Mouse (Mus musculus): ENCODE data around the gene Irak3.
A peak's percentile ranks its signal among the peaks of the same experiment; 100 is the strongest.

The Irak3 gene

DNA sequence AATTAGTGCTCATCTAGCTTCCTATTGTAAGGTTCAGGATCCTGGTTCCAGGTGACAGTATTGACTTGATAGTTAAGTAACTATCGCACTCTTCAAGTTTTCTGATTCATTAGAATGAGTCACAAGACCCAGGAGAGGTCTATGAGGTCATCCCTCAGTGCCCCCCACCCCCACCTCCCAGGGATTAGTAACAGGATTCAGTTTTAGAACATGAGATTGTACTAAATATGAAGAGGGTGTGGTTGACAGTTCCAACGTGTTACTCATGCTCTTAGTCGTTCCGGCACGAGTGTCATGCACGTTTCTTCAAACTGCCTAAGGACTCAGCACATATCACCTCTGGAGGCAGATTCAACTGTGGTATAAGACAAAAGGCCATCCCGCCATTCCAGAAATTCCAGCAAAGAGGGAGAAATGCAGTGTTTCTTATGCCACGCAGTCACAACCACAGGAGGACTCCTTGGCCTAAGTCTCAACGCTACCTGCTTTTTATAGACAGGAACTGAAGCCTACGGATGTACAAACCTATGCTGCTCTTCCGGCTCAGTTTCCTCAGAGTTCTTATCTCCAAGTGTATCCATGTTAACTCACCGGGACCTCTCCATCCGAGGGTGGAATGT, 2.8 kb upstream of the Irak3 start:
- peak; percentile 74 for DNase-seq (ENCODE audit: low read depth, low spot score)

DNA sequence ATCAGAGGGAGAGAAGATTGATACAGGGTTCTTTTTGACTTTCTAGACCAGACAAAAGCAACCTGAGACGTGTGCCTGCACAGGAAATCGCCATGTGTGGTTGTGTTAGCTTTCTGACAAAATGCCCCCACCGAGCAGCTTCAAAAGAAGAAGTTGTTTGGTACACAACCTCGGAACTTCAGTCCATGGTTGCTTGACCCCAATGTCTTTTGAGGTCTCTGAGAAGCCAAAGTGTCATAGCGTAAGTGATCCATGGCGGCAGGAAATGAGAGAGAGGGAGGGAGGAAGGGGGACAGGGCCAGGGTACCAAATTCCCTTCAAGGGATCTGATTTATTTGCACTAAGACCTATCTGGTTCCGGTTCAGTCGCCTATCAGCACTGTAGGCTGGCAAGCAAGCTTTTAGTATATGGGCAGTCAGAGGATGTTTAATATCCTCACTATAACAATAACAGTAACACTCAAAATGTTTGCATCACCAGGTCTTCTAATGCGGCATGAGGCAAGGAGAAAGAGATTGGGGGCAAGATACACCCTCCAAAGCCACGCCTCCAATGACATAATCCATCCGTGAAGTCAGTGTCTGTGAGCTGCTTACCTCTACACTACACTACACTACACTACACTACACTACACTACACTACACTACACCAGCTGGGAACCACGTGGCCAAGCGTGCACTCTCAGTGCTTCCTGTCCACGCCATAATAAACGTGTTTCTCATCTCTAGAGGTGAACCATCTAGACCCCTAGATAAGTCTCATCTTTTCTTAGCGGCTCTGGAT, 729 bp upstream of the Irak3 start:
- DNase-seq (ENCODE audit: low read depth, low spot score), result peak; percentile 42

DNA sequence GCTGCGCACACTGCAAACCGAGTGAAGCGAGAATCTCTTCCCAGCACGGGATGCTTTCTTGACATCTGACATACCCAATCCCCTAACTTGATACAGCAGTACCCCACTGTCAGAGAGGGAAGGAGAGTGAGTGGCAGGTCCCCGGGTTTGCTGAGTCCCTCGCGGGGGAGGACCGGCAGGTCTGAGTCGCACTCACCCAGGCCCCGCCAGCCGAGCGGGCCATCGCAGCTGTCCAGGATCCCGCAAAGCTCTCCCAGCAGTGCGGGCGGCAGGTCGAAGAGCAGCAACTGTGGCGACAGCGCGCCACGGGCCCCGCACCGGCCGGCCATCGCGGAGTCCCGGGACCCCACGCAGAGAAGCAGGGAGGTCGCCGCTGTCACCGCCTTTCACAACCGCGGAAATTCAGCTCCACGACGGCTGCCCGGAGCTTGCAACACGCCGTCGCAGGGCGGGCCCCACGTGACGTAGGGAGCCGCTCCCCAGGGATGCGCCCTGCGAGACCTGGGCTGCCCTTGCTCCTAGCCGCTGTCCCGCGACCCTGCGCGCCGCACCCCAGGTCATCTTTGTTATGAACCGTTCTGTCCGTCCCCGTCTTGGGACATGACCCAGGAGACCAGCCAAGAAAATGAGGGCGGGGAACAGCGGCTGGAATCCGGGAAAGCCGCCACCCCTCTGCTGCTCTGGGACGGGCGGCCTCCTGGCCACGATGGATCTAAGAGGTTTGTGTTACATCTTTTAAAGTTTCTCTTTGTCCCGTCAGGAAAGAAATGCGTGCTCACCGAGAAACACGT, 604 bp downstream of the Irak3 start, which contains the start of gene Tmbim4:
Gene Tmbim4, plus strand, starts transcription at position 460 of the 791 bp plus-strand sequence.
- DNase-seq (ENCODE audit: low read depth, low spot score), result peak; percentile 68

DNA sequence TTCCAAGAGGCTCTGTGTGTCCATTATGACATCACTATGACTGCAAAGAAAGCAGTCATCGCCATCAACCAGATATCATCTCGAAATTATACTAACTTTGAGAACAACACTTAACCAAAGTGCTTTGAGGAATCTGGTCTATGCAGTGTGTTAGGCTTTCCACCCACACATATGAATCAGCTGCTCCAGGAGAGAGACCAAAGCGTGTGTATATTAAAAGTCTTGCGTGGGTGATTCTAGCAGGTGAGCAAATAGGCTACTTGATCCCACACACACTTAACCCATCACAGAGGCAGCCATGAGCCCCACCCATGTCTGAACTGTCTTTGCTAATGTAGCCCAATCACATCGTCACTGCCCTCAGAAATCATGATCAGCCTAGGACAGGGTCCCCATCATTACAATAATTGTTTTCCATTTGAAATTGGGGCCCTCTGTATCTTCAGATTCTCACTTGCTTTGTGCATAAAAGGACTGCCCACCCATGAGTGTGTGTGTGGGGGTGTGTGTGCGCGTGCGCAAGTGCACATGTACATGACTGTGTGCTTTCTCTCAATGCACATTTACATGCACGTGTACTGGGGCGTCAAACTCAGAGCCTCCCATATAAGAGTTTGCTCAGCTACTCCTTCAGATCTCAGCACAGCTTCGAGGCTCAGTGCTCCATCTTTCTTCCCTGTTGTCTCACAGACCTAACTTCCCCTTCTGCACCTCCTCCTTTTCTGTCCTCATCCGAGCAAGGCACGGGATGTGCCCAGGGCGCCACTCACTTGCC, 4.7 kb downstream of the Irak3 start:
- no peak for DNase-seq (ENCODE audit: low read depth, low spot score)

DNA sequence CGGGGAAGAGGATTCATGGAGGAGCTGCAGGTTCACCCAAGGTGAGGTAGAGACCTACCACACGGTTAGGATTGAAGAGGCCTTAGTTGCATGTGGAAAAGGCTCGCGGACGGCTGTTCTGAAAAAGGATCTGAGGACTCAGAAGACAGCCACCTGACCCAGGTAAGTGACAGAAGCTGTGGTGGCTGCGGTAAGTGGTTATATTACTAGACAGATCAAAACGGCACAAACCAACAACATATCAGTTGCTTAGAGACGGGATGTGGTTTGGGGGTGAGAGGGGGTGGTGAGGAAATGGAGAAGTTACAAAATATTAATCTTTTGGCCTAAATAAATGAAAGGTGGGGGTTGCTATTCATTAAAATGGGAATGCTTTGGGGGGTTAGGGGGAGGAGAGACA, 8.7 kb downstream of the Irak3 start:
- DNase-seq (ENCODE audit: low read depth, low spot score), result no peak

DNA sequence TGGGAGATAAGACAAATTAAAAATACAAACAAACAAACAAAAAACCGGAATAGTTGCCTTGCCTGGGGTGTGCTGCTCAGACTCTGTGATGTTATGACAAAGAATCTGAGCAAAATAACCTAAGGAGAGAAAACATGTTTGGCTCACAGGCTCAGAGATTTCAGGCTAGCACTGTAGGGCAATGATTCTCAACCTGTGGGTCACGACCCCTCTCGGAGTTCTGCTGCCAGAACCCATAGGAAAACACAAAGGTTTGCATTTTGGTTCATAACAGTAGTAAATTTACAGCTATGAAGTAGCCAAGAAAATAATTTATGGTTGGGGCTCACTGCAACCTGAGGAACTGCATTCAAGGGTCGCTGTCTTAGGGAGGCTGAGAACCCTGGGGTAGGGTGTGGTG, 9.7 kb downstream of the Irak3 start:
- no peak for DNase-seq (ENCODE audit: low read depth, low spot score)

DNA sequence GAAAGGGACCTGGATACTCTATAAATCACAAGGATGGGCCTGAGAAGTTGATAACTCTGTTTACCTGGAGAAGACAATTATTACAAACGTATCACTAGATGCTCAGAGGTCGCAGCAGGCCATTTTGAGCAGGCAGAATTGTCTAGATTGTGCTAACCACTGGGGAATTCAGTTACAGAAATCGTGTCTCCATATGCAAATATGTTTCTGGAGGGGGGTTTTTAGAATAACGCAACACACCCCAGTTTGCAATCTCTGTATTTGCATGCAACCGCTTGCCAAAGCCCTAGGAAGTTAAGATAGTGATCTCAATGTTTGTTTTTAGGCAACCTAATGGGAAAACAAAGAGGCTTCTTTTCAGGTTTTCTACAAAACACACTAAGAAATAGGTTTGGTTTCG, 10.8 kb downstream of the Irak3 start:
- DNase-seq (ENCODE audit: low read depth, low spot score), result no peak

DNA sequence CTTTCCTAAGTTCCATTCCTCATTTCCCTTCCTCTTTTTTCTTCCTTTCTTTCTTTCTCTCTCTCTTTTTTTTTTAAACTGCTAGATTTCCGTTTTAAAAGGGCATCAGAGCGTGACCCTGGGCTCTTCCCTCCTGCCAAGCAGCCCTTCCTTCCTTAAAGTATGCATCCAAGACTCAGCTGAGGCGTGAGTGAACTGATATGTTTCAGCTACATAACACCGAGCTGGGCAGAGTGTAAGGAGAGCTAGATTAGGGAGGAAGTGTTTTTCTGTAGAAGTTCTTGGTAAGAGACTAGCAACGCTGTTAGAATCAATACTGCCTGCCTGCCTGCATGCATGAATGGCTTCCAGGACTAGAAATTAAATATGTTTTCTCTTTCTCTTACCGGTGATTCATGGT, 12.1 kb downstream of the Irak3 start:
- no peak for DNase-seq (ENCODE audit: low read depth, low spot score)

DNA sequence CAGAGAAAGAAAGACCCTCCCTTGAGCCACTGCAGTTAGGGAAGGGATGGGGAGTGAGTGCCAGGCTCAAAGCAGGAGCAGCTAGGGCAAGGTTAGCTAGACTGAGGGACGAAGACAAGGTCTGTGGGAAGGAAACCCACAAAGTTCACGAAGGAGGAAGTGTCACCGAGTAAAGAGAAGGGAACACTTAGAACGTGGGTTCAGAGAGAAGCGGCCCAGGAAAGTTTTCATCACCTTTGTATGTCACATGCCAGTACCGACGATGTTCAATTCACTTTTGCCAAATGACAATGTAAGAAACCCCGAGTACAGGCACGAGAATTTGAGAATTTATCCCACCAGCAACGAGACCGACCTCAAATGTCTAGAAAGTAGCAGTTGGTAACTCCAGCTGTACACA, 12.7 kb downstream of the Irak3 start:
- no peak for DNase-seq (ENCODE audit: low read depth, low spot score)

DNA sequence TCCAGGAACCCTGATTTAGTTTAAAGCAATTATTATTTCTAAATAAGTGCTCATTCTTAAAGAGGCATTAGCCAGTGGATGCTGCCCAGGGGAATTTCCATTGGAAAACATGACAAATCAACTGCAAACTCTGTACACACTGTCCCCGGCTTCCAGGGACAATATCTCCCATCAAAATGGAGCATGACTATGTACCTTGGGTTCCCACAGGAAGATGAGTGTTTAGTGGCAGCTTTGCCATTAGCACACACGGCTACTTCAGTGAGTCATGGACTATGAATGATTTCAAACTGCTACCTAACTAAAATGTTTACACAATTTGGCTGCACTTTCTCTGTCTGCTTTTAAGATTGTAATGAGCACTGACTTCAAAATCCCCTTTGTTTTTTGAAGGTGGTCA, 13.4 kb downstream of the Irak3 start:
- DNase-seq (ENCODE audit: low read depth, low spot score), result no peak

DNA sequence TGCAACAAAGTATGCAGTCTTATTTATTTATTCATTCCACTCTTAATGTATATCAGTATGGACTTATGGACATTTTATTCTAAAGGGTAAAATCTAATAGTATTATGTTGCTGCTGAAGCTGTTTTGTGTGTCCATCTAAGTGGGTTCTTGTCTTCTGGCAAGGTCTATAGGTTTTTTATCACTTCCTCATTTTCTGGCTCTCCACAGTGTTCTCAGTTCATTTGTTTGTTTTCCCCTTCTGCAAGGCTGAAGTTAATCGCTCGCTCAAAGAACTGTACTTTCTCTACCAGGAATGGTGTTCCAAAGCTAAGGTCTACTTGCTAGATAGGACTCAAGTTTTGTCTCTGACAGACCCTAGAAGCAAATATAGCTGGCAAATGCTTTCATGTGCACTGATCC, 18.6 kb downstream of the Irak3 start:
- no peak for DNase-seq (ENCODE audit: low read depth, low spot score)

DNA sequence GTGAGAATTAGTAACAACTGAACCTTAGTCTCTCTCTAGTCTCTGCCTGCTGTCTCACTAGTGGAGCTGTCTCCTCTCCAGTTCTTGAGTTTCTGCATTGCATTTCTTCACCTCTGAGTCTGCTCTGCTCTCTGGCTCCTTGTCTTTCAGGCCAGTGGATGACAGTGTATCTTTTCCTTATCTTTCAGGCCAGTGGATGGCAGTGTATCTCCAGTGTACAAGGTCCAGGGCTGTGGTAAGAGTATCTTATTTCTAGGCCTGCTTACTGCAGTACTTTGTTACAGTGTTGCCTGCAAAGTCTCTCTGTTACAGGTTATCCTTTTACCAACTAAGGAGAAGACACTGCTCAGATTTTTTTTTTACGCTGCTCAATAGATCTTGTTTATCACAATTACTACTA, 19.0 kb downstream of the Irak3 start:
- DNase-seq (ENCODE audit: low read depth, low spot score), result no peak

DNA sequence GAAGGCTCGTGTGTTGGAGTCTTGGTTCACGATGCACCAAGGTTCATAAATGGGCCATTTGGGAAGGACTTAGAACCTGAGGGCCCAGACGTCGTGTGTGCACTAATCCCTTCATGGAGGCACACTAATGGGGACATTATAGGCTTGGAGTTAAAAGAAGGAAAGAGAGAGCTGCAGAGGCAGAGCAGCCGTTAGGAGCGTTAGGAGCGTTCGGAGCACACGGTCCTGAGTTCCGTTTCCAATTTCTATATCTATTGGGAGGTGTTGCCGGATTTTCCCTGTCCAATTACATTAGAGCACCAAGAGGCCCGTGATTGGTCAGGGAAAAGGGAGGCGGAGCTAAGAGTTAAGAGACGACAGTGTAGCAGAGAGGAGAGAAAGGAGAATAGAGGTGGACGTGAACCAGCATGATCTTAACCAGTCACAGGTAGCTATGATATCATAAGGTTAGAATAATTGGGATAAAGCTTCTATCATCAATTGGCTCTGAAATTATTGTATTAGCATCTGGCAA, 27.7 kb downstream of the Irak3 start:
- peak; percentile 89 for DNase-seq (ENCODE audit: low read depth, low spot score)

DNA sequence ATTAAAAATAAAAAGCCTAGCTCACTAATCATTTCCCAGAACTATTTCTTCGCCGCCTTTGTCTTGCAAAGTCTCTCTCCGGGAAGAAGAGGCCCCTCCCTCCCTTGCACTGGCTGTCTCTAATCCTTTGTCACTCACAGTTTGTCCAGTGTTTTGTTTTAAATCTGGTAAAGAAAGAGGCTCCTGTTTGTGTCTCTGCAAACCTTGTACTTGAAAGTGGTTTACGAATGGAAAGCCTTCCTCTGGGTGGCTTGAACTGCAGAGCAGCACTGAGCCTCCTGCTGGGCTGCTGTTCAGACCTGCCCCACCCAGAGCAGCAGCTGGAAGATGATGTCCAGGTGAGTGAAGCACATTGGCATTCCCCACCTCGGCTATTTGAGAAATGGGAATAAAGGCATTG, 30.6 kb downstream of the Irak3 start:
- peak; percentile 100 for DNase-seq (ENCODE audit: low read depth, low spot score)

DNA sequence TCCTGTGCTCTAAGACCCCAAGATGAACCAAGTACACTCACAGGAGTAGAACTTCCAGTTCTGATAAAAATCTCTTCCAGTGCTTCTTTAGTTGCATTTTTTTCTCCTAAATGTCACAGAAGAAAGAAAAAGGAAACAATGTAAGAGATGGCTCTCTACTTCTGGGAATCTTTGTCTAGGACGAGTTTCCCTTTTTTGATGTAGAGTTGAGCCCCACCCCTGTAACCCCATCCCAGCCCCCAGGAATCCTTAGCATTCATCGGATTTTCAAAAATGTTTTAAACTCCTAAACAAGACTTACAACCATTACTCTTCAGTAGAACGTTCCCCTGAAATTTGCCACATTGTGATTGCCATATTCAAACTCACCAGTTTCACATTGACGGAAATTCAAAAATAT, 31.7 kb downstream of the Irak3 start:
- peak; percentile 68 for DNase-seq (ENCODE audit: low read depth, low spot score)

DNA sequence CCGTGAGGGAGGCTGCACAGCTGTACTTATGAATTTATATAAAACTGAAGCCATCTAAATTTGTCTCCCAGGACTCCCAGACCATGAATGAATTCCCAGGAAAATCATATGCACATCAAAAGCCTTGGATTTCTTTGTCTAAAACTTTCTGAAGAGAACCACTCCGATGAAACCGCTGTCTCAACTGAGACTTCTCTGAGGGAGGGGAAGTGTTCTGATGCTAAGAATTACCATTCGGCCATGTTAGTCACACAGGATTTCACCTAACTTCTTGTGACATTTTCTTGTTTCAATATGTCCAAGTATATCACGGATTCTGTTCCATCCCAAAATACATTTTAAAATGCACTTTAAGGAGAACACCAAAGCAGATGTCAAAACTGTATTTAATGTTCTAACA, 32.1 kb downstream of the Irak3 start:
- peak; percentile 66 for DNase-seq (ENCODE audit: low read depth, low spot score)

DNA sequence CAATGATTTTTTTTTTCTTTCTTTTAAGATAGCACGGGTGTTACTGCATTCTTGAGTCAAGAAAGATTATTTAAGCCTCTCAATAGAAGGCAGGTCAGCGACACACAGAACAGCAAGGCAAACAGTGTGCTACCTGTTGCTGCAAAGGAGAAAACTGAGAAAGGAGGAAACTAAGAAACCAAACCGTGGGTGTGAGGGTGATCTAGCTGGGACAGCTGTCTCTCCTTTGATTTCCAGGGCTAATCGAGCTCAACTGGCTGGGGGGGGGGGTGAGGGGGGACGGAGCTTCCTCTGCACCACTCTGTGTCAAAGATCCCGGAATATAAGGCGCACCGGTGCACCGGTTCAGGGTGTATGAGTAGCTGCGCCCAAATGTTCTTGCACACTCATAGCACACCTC, 32.9 kb downstream of the Irak3 start:
- no peak for DNase-seq (ENCODE audit: low read depth, low spot score)

DNA sequence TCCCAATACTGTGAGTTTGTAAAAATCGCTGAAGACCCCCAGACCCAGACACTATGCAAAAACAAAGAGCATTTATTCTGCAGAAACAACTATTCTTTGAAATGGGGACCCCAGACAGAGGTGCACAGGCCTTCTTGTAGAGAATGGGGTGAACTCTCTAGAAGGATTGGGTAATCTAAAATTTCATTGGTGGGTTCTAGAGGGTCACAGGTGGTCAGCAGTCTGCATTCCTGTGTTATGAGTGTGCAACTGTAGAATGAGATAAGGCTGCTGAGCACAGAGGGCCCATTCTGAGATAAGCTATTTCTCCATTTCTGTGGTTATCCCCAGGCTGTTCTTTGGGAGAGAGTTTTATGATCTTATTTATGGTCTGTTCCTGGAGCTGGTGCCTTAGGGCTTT, 33.9 kb downstream of the Irak3 start:
- no peak for DNase-seq (ENCODE audit: low read depth, low spot score)

DNA sequence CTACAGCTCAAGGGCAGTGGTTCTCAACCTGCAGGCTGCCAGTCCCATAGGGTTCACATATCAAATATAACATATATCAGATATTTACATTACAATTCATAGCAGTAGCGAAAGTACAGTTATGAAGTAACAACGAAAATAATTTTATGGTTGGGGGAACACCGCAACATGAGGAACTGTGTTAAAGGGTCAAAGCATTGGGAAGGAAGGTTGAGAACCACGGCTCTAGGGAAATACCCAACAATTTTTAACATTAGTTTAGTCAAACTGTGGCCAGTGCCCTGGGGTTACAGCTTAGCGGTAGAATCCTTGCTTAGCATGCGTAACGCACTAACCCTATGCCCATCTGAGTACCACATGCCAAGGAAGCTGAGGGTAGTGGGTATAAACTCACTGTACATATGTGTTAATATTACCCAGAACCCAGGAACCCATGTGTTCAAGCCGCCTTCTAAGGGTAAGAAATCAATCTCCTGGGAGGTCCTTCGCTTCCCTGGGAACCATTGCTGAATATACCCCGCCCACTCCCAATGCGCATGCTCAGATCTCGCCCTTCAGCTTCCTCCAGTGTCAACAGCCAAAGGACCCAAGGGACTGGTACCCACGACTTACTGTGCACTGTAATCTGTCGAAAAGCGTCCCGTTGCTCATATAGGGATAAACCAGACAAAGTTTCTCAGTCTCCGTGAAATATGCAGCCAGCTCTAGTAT, 36.0 kb downstream of the Irak3 start:
- peak; percentile 91 for DNase-seq (ENCODE audit: low read depth, low spot score)

DNA sequence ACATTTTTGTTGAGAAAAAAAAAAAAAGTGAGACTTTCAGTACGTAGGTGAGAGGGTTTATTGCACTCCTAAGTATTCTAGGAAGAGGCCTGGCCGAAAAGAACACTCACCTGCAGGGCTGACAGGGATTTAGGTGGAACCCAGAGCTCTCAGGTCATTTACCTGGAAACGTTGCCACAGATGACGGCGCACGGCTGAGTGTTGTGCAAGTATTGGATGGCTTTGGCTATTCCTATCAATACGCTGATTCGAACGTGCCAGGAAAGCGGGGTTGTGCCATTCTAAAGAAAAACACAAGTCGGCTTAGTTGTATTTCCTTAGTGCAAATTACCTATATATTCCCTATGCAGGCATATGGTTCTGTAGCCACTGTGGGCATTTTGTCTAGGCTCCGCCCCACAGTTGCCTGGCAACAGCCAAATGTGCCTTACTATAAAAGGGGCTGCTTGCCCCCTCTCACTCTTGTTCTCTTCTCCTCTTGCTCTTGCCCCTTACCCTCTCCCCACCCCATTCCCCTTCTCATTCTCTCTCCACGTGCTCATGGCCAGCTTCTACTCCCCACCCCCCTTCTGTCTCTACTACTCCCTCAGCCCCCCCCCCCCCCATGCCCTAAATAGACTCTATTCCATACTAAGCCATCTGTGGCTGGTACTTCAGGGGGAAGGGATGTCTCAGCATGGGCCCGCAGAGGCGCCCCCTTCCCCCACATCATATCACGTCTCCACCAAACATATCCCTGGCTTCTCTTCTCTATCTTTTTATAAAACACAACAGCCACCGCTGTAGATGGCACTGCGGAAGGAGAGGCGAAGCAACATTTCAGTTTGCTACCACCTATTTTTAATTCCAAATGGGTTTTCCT, 36.8 kb downstream of the Irak3 start:
- DNase-seq (ENCODE audit: low read depth, low spot score), result peak; percentile 72
